Mouse (Mus musculus) ES-E14 (cell line): ENCODE data around the gene Acp2. TPM values are rescaled to one million over a fixed set of nuclear protein-coding genes. Genes with fewer than 3 reads are reported as not detected.

Source experiments
- DNase-seq: peaks from one replicate; pipeline ENCODE4 v3.0.0-alpha.2; 2013; ENCODE audit warnings: low read depth, low spot score
- H3K27ac ChIP-seq: 2 replicates; pipeline ENCODE4 v1.5.1; 2012; ENCODE audit warnings: low read depth, mild to moderate bottlenecking, low read length, moderate library complexity, mixed read lengths; ENCODE audit not compliant: poor library complexity, insufficient read depth, severe bottlenecking
- H3K36me3 ChIP-seq: 2 replicates; pipeline ENCODE4 v1.6.1; 2012; ENCODE audit warnings: mild to moderate bottlenecking, low read length, moderate library complexity, mixed read lengths; ENCODE audit not compliant: control insufficient read depth, poor library complexity, insufficient read depth, severe bottlenecking
- H3K4me1 ChIP-seq, 2 experiments: fragments of 150-350 bp in 1 of 2; sonication (generic) in 1 of 2; 2 replicates each; pipeline ENCODE4 v1.6.1; 2012; ENCODE audit warnings: low read length in 2 of 2, mild to moderate bottlenecking in 1 of 2, mixed read lengths in 1 of 2; ENCODE audit not compliant: control insufficient read depth in 2 of 2, insufficient read depth in 2 of 2, poor library complexity in 1 of 2
- H3K4me3 ChIP-seq, 2 experiments: fragments of 150-350 bp in 1 of 2; sonication (generic) in 1 of 2; 2 replicates each; pipeline ENCODE4 v1.5.1; 2012; ENCODE audit warnings: low read length in 2 of 2, low read depth in 1 of 2, mild to moderate bottlenecking in 1 of 2, mixed read lengths in 1 of 2; ENCODE audit not compliant: insufficient read depth in 1 of 2, poor library complexity in 1 of 2, severe bottlenecking in 1 of 2
- H3K9ac ChIP-seq: 2 replicates; pipeline ENCODE4 v1.6.1; 2012; ENCODE audit warnings: low read depth, mild to moderate bottlenecking, low read length, mixed read lengths; ENCODE audit not compliant: poor library complexity, insufficient read depth, severe bottlenecking
- H3K9me3 ChIP-seq: fragments of 150-350 bp; sonication (generic); 2 replicates; pipeline ENCODE4 v1.6.1; 2012; ENCODE audit warnings: low read depth, mild to moderate bottlenecking, low read length; ENCODE audit not compliant: control insufficient read depth, insufficient read depth
- CHD2 ChIP-seq: IDR thresholded peaks from 2 replicates; pipeline ENCODE4 v1.6.1; 2014; ENCODE audit warnings: mild to moderate bottlenecking, low read depth, low read length, inconsistent platforms
- HCFC1 ChIP-seq: IDR thresholded peaks from 2 replicates; pipeline ENCODE4 v1.6.1; 2012; ENCODE audit warnings: low read length, inconsistent platforms, borderline replicate concordance; ENCODE audit not compliant: insufficient read depth
- MAFK ChIP-seq: IDR thresholded peaks from 2 replicates; pipeline ENCODE4 v1.6.1; 2014; ENCODE audit warnings: mild to moderate bottlenecking, low read depth, low read length, inconsistent platforms; ENCODE audit not compliant: insufficient read depth
- ZC3H11A ChIP-seq: IDR thresholded peaks from 2 replicates; pipeline ENCODE4 v1.6.1; 2012; ENCODE audit warnings: low read depth, mild to moderate bottlenecking, inconsistent platforms, low read length, borderline replicate concordance
- ZNF384 ChIP-seq: IDR thresholded peaks from 2 replicates; pipeline ENCODE4 v1.6.1; 2012; ENCODE audit warnings: low read depth, low read length, inconsistent platforms
- in situ Hi-C, 2 experiments: fragments of 600-800 bp; cut with MboI; formaldehyde crosslinking; loops; one replicate each; pipeline ENCODE4 v1.15.1; 2025; ENCODE audit warnings: low sequenced_read_pairs in 2 of 2, inconsistent platforms in 1 of 2; ENCODE audit not compliant: unreplicated experiment in 2 of 2
- total RNA-seq: library from RNA; depleted of rRNA; stranded (reverse); fragments of 300-350 nt; gene quantifications from 2 replicates; pipeline ENCODE4 v1.2.3, GENCODE M21; 2012

Acp2 gene
- total RNA-seq, 1 experiment, result 12.9 TPM

DNA sequence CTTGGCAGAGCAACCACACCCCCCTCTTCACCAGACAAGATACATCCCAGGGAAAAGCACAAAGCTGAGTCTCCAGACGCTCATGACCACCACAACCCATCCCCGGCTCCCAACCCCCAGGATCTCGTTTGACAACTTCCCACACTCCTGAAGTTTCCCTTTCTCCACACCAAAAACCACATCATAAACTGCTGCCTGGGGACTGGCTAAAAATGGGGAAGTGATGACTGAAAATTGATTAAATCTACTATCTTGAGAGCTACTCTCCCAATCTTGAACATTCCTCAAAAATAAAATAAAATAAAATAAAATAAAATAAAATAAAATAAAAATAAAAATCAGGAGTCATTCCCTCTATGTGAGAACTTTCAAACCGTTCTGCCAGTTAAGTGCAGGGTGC, 39.7 kb upstream of the Acp2 start:
- no peak overlapping the region for H3K27ac ChIP-seq
- no peaks in the 10 kb centered on the region for H3K9me3 ChIP-seq
- no peak for DNase-seq
- H3K36me3 ChIP-seq, result no peaks in the 10 kb centered on the region
- no peaks in the 10 kb centered on the region for H3K4me1 ChIP-seq
- no peak overlapping the region for H3K9ac ChIP-seq
- H3K4me3 ChIP-seq, result no peak overlapping the region
- in situ Hi-C loops, result no loop called here
- TF ChIP-seq ZC3H11A (no peak), ZNF384 (no peak), MAFK (no peak), CHD2 (no peak), HCFC1 (no peak)

DNA sequence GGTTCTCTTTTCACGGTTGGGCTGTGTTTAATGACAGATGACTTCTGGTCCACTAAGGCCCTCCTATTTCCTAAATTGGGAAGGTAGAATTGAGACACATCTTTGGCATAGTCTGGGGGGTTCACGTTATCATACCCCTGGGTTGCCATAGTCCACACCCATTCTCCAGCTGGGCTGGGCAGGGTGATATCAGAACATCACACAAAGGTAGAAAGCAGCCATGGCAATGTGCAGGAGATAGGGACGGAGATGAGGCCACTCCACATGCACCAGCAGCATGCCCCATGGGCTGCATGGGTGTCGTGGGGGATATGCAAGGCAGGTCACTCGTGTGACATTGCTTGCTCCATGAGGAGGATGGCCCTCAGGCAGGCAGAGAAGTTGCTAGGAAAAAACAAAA, 39.2 kb upstream of the Acp2 start:
- no peak overlapping the region for H3K27ac ChIP-seq
- no peaks in the 10 kb centered on the region for H3K4me1 ChIP-seq
- no peak for TF ChIP-seq ZNF384
- TF ChIP-seq HCFC1, result no peak
- no peak overlapping the region for H3K4me3 ChIP-seq
- H3K36me3 ChIP-seq, result no peaks in the 10 kb centered on the region
- H3K9ac ChIP-seq, result no peak overlapping the region
- DNase-seq, result no peak
- in situ Hi-C loops, result no loop called here
- H3K9me3 ChIP-seq, result no peaks in the 10 kb centered on the region

DNA sequence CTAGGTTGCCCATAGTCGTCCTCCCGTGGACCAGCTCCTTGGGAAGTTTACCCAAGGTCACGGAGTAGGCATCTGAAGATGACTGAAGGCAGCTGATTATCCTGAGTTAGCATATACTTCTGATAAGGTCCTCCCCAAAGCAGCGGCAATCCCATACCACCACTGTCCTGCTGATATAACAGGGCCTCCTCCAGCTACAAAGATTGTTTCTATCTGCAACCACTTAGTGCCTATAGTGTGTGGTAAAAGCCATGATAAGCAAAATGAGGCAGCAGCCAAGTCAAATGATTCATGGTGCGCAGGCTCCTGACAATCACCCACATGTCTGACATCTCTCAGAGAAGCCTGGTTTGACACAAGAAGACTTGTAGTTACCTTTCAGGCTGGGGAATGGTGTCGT, 37.7 kb upstream of the Acp2 start:
- in situ Hi-C loops, result no loop called here
- DNase-seq, result no peak
- H3K9me3 ChIP-seq, result no peaks in the 10 kb centered on the region
- no peaks in the 10 kb centered on the region for H3K36me3 ChIP-seq
- H3K27ac ChIP-seq, result no peak overlapping the region
- no peaks in the 10 kb centered on the region for H3K4me1 ChIP-seq
- no peak for TF ChIP-seq ZC3H11A
- TF ChIP-seq MAFK, result no peak
- no peak for TF ChIP-seq HCFC1
- no peak for TF ChIP-seq CHD2
- no peak for TF ChIP-seq ZNF384
- H3K4me3 ChIP-seq, result no peak overlapping the region
- H3K9ac ChIP-seq, result no peak overlapping the region

DNA sequence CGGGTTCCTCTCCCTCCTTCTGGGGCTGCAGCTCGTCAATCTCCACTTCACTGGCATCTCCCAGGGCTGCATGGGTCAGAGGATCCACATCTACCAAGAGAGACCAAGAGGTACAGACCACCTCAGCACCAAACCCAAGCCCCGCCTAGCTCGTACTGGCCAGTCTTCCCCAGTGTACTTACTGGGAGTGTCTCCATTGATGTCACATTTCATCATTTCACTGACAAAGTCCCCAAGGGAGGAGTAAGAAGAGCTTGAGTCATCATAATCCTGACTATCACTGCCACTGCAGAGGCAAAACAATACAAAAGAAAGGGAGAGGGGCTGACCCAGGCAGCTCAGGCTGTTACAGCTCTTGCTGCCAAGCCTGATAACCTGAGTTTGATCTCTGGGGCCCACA, 35.1 kb upstream of the Acp2 start:
- in situ Hi-C loops, result no loop called here
- DNase-seq, result no peak

DNA sequence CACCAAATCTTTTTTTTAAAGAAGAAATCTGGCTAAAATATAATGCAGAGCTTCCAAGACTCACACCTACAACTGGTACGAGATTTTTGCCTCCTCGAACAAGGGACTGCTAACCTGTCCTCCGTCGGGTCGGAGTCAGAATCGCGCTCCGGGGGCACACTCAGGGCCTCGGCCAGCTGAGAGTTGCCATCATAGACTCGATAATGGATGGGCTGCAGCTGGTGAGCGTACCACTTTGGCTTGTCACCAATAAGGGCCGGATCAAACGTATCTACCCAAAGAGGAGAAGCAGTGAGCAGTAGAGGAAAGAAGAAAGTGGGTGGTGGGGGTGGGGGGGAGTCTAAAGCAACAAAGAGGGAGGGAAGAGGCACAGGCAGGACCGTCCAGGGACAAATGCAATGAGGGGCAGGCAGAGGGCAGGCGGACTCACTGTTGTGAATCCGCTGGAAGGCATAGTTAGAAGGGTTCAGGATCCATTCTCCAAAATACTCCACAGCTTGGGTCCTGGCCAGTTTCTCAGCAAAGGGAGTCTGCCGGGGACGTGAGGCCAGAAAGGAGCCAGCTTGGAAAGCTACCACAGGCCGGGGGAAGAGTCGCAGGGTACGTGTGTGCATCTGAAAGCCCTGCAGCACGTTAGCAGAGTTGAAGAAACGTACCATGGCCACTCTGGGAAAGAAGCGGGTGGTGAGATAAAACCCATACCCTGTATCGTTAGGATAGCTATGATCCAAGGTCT, 32.9 kb upstream of the Acp2 start:
- Histone ChIP-seq H3K9ac (no peak overlapping the region), H3K36me3 (no peaks in the 10 kb centered on the region), H3K27ac (no peak overlapping the region), H3K4me1 (no peaks in the 10 kb centered on the region), H3K9me3 (no peaks in the 10 kb centered on the region), H3K4me3 (no peak overlapping the region)
- TF ChIP-seq ZNF384 (no peak), MAFK (no peak), CHD2 (no peak), ZC3H11A (no peak), HCFC1 (no peak)
- DNase-seq, result no peak
- in situ Hi-C loops, result no loop called here

More for the DNA sequence above, 35.1 kb upstream of the Acp2 start:
- Histone ChIP-seq H3K4me3 (no peak overlapping the region), H3K27ac (no peak overlapping the region), H3K9me3 (no peaks in the 10 kb centered on the region), H3K36me3 (no peaks in the 10 kb centered on the region), H3K4me1 (no peaks in the 10 kb centered on the region), H3K9ac (no peak overlapping the region)
- TF ChIP-seq ZNF384, result no peak
- TF ChIP-seq CHD2, result no peak
- TF ChIP-seq HCFC1, result no peak
- no peak for TF ChIP-seq ZC3H11A
- TF ChIP-seq MAFK, result no peak
